Mouse (Mus musculus) liver, embryonic 14.5 days (tissue): ENCODE measurements around the gene Sema3a. TPM values are rescaled to one million over a fixed set of nuclear protein-coding genes. Genes with fewer than 3 reads are reported as not detected.

ENCODE experiments used
- ATAC-seq: fragments of 200-750 bp; cut with Nextera tagmentation; 2 replicates; pipeline ENCODE4 v1.8.0; 2017; ENCODE audit warnings: moderate number of reproducible peaks, mild to moderate bottlenecking, moderate library complexity; ENCODE audit not compliant: insufficient read depth
- DNase-seq, 3 experiments: peaks; one replicate each; pipeline ENCODE4 v3.0.0-alpha.2; 2012 to 2013; ENCODE audit warnings: low read depth in 3 of 3, low spot score in 3 of 3
- H3K27ac ChIP-seq: fragments of 300-500 bp; sonication (generic); 2 replicates; pipeline ENCODE4 v1.5.1; 2014; ENCODE audit warnings: moderate library complexity, mild to moderate bottlenecking, control low read depth, inconsistent platforms
- H3K27me3 ChIP-seq: fragments of 300-500 bp; sonication (generic); 2 replicates; pipeline ENCODE4 v1.6.1; 2014; ENCODE audit warnings: mild to moderate bottlenecking, low read length, moderate library complexity; ENCODE audit not compliant: control insufficient read depth, insufficient read depth
- H3K36me3 ChIP-seq: fragments of 300-500 bp; sonication (generic); replicated peaks from 2 replicates; pipeline ENCODE4 v1.6.1; 2014; ENCODE audit warnings: low read depth; ENCODE audit not compliant: control insufficient read depth, insufficient read depth
- H3K4me1 ChIP-seq, 2 experiments: fragments of 200-500 bp in 1 of 2; fragments of 300-500 bp in 1 of 2; sonication (generic) in 1 of 2; replicated peaks; 2 replicates each; pipeline ENCODE4 v1.6.1; 2012 to 2014; ENCODE audit warnings: antibody characterized with exemption in 1 of 2, inconsistent platforms in 1 of 2, low read length in 1 of 2; ENCODE audit not compliant: control insufficient read depth in 2 of 2, insufficient read depth in 2 of 2
- H3K4me2 ChIP-seq: fragments of 300-500 bp; sonication (generic); 2 replicates; pipeline ENCODE4 v1.6.1; 2014; ENCODE audit warnings: low read depth, mild to moderate bottlenecking, control low read depth, moderate library complexity
- H3K4me3 ChIP-seq, 2 experiments: fragments of 200-500 bp in 1 of 2; fragments of 300-500 bp in 1 of 2; sonication (generic) in 1 of 2; 2 replicates each; pipeline ENCODE4 v1.5.1; 2012 to 2014; ENCODE audit warnings: low read depth in 2 of 2, low read length in 2 of 2, mild to moderate bottlenecking in 2 of 2, control low read depth in 1 of 2, inconsistent platforms in 1 of 2, moderate library complexity in 1 of 2; ENCODE audit not compliant: insufficient read depth in 1 of 2
- H3K9ac ChIP-seq: fragments of 300-500 bp; sonication (generic); replicated peaks from 2 replicates; pipeline ENCODE4 v1.6.1; 2014; ENCODE audit warnings: mild to moderate bottlenecking, control low read depth, moderate library complexity
- H3K9me3 ChIP-seq: fragments of 300-500 bp; sonication (generic); 2 replicates; pipeline ENCODE4 v1.6.1; 2016; ENCODE audit warnings: low read length, mixed read lengths; ENCODE audit not compliant: control insufficient read depth
- CTCF ChIP-seq: IDR thresholded peaks from 2 replicates; pipeline ENCODE4 v1.5.1; 2016; ENCODE audit warnings: antibody characterized with exemption, low read depth, control low read depth
- EP300 ChIP-seq: IDR thresholded peaks from 2 replicates; pipeline ENCODE4 v1.6.1; 2016; ENCODE audit warnings: antibody characterized with exemption, low read depth
- WGBS: fragments of 180-500 bp; shearing (Covaris S2); extraction: QIAGEN DNeasy Blood & Tissue Kit; methylation state at CpG from one replicate; pipeline ENCODE4 v1.1.7; 2014; ENCODE audit not compliant: insufficient replicate concordance; 5-methylcytosine and 5-hydroxymethylcytosine counted together
- polyA plus RNA-seq, 2 experiments: library from polyadenylated mRNA; depleted of rRNA in 1 of 2; stranded (reverse) in 1 of 2; unstranded in 1 of 2; fragments of >200 nt; fragmentation: Nextera tagmentation in 1 of 2; extraction: Ambion mirVana in 1 of 2; gene quantifications; 2 replicates each; pipeline versions ENCODE4 v1.2.1 to v1.2.3; 2012 to 2014

Gene Sema3a
- polyA plus RNA-seq, 2 experiments: 1.0 to 2.4 TPM

DNA sequence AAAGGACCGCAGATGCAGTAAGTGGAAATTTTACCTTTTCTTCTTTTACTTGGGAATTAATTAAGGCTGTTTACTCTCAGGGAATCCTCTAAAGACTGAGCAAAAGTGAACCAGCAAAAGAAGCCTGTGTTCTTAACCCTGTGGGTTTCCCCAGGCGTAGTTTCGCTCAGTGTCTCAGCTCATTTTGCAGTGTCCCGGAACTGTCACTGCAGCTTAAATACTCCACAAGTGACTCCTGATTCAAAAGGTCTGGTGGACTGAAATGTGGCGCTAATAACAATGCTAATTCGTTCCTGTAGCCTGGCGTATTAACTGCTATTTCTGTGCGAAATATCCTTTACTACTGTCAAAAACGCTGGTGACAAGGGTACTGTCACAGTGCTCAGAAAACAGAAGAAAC is 543 bp downstream of the Sema3a start:
- Histone ChIP-seq H3K27ac (no peak overlapping the region), H3K4me2 (no peak overlapping the region), H3K27me3 (no peaks in the 10 kb centered on the region), H3K4me3 (no peak overlapping the region), H3K9ac (no peak overlapping the region), H3K9me3 (no peaks in the 10 kb centered on the region), H3K4me1 (no peaks in the 10 kb centered on the region), H3K36me3 (no peaks in the 10 kb centered on the region)
- 63% methylated on average over 9 of the region's 9 CpGs for WGBS
- TF ChIP-seq EP300: no peak
- TF ChIP-seq CTCF: no peak
- ATAC-seq: no peak
- no peak for DNase-seq

DNA sequence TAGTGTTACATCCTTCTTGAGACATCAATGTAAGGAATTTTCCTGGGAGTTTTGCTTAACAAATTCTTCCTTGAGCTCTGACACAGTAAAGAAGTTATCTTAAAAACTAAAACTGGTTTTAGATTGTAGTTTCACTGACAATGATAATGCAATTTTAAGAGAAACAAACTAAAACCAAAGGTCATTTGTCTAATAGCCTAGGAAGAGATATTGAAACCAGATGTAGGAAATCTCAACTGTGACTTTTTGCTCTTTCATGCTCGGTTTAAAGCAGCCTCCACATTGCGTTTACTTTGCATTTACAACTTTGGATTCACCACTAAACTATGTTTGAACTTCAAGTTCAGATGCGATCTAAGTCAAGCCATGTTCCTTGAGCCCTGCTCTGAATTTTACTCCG is 982 bp downstream of the Sema3a start:
- Histone ChIP-seq H3K4me3 (no peak overlapping the region), H3K36me3 (no peaks in the 10 kb centered on the region), H3K27ac (no peak overlapping the region), H3K9ac (no peak overlapping the region), H3K27me3 (no peaks in the 10 kb centered on the region), H3K9me3 (no peaks in the 10 kb centered on the region), H3K4me1 (no peaks in the 10 kb centered on the region), H3K4me2 (no peak overlapping the region)
- TF ChIP-seq EP300 (no peak), CTCF (no peak)
- ATAC-seq (no peak), DNase-seq (no peak)
- WGBS: 69% methylated on average over 4 of the region's 4 CpGs

DNA sequence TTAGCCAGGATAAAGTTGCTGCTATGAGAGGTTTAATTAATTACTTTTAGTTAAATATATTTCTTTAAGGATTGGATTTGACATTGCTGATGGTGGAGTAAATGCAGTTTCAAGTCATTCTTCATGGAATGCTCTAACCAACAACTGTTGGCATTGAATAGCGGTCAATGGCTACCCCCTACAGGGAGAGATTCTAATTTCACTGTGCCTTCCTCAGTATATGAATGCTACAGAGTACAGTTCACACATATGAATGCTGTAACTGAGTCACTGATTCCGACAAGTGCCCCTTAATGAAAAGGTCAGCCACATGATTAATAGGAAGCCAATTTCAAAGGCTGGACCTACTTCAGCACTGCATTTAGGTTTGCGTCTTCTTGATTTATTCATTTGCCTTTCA is 1.9 kb downstream of the Sema3a start:
- TF ChIP-seq CTCF (no peak), EP300 (no peak)
- H3K4me1 ChIP-seq: no peaks in the 10 kb centered on the region
- no peak overlapping the region for H3K4me3 ChIP-seq
- H3K9ac ChIP-seq: no peak overlapping the region
- H3K27me3 ChIP-seq: no peaks in the 10 kb centered on the region
- 63% methylated on average over 3 of the region's 3 CpGs for WGBS
- ATAC-seq (no peak), DNase-seq (no peak)
- H3K9me3 ChIP-seq: no peaks in the 10 kb centered on the region
- H3K4me2 ChIP-seq: no peak overlapping the region
- no peaks in the 10 kb centered on the region for H3K36me3 ChIP-seq
- H3K27ac ChIP-seq: no peak overlapping the region

DNA sequence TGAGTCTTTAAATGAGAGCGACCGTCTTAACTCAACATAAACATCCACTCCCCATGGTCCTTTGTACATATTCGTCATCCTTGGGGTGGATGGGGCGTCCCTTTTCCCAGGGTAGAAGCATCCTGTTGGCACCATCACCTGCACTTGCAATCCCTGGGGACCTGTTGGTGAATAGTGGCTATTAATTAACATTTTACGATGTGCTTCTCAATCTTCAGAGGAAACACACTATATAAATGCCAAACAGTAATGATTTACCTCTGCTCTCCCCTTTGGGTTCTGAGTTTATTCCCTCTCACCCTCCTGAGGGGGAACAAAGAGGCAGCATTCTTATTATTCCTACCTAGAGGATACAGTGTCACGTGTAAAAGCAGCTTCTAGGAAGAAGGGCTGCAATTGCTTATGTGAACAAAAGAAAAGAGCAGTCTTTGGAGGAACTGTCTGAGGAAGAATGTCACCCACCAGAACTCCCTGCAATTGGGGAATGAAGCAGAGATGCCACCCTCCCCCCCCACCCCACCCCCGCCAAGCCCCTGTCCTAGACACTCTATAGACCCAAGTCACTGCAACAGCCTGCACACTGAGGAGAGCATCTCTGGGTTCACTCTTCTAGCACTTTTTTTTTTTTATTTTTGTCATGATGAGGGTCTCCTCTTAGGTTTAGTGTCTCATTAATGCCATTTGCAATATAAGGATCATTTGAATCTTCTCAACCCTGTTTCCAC is 19.7 kb downstream of the Sema3a start:
- H3K27ac ChIP-seq: no peak overlapping the region
- H3K9me3 ChIP-seq: no peaks in the 10 kb centered on the region
- TF ChIP-seq CTCF (no peak), EP300 (no peak)
- H3K4me1 ChIP-seq: no peaks in the 10 kb centered on the region
- no peak overlapping the region for H3K4me3 ChIP-seq
- no peak overlapping the region for H3K4me2 ChIP-seq
- H3K9ac ChIP-seq: no peak overlapping the region
- H3K27me3 ChIP-seq: no peaks in the 10 kb centered on the region
- no peaks in the 10 kb centered on the region for H3K36me3 ChIP-seq
- ATAC-seq (no peak), DNase-seq (no peak)
- WGBS: 39% methylated on average over 7 of the region's 7 CpGs

DNA sequence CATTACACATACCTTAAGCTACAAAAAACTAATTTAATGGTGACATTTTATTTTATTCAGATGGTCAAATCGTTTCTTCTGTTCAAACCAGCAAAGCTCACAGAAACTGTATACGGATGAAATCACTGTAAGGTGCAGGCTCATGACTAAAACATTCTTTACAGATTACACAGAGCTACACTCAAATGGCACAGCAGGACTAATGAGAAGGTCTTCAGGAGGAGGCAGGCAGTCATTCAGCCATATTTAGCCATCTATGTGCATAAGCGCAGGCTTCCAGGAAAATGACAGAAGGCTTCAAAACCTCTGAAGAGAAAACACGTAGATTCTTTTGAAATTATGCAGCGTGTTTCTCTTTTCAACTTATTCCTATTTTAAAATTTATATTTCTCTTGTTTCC is 24.7 kb downstream of the Sema3a start:
- TF ChIP-seq CTCF: no peak
- TF ChIP-seq EP300: no peak

More for the DNA sequence above, 24.7 kb downstream of the Sema3a start:
- Histone ChIP-seq H3K4me3 (no peak overlapping the region), H3K4me1 (no peaks in the 10 kb centered on the region), H3K36me3 (no peaks in the 10 kb centered on the region), H3K9me3 (no peaks in the 10 kb centered on the region), H3K27me3 (no peaks in the 10 kb centered on the region), H3K4me2 (no peak overlapping the region), H3K9ac (no peak overlapping the region), H3K27ac (no peak overlapping the region)
- ATAC-seq (no peak), DNase-seq (no peak)
- WGBS: 63% methylated on average over 5 of the region's 5 CpGs
